11 mouse cellular contexts compared by ENCODE assay signal in the genomic region with DNA sequence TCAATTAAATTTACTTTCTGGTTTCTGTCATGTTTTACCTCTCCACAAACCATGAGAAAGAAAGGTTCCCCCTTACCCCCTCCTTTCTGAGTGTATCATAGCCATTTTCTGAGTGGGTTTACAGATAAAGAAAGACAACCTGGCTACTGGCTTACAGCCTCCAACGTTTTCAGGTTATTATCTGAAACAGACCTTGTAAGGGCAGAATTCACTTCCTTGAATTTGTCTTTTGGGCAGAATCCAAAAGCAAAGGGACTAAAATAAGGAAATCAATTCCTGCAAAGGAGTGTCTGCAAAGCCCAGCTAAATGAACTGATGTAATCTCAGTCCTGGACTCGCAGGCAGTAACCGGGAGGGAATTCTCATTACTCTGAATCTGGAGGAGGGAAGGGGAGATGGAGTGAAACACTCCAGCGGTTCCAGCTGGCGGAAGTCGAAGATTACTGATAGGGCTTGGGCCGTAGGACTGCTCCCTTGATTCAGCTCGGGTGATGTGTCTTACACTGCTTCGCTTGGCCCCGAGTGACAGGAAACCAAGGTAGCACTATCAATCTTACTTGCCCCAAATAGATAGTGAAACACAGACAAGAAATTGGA.
DNase-seq lines count a peak whose midpoint lies in the region; ATAC-seq and TF ChIP-seq lines count a peak whose summit lies in the region.
"Had no signal": no experiment of that assay in that cellular context is flagged by ENCODE, and none has a peak within 500 bp of the region (broad histone marks: within the 10 kb centered on the region; RNA-seq: fewer than 3 reads in every experiment).

No protein-coding gene starts in this region.

- no peak for TF ChIP-seq CTCF in stomach, postnatal 0 days (IDR thresholded peaks at IDR 0.05; ENCODE audit: low read depth)

- intact Hi-C loops in heart, postnatal 14 days (cut with DNase I): no loop called here

- no peaks in the 10 kb centered on the region for H3K4me1 ChIP-seq in hindbrain, embryonic 11.5 days (replicated peaks; ENCODE audit: control insufficient read depth, insufficient read depth, low read length)
- H3K4me1 ChIP-seq in hindbrain, embryonic 10.5 days (replicated peaks): no peaks in the 10 kb centered on the region
- no peaks in the 10 kb centered on the region for H3K4me1 ChIP-seq in stomach, embryonic 14.5 days (ENCODE audit: control insufficient read depth, insufficient read depth, low read length)
- H3K4me1 ChIP-seq in stomach, postnatal 0 days (replicated peaks; ENCODE audit: control insufficient read depth, insufficient read depth): no peaks in the 10 kb centered on the region
- H3K4me1 ChIP-seq in stomach, embryonic 15.5 days: no peaks in the 10 kb centered on the region
- H3K4me1 ChIP-seq in forebrain, embryonic 10.5 days: no peaks in the 10 kb centered on the region
- H3K4me1 ChIP-seq: megakaryocyte, embryonic 14.5 days had no signal

- no peak overlapping the region for H3K9ac ChIP-seq in hindbrain, embryonic 11.5 days (ENCODE audit: low read depth, low read length)
- no peak overlapping the region for H3K9ac ChIP-seq in stomach, embryonic 14.5 days (replicated peaks; ENCODE audit: low read depth, low read length)
- H3K9ac ChIP-seq in stomach, postnatal 0 days (ENCODE audit: low read length): no peak overlapping the region
- H3K9ac ChIP-seq in stomach, embryonic 15.5 days: no peak overlapping the region

- H3K4me3 ChIP-seq in hindbrain, embryonic 11.5 days (ENCODE audit: low read depth, low read length): no peak overlapping the region
- no peak overlapping the region for H3K4me3 ChIP-seq in hindbrain, embryonic 10.5 days
- H3K4me3 ChIP-seq in stomach, embryonic 14.5 days (ENCODE audit: low read depth, low read length): no peak overlapping the region
- H3K4me3 ChIP-seq in stomach, postnatal 0 days (ENCODE audit: low read depth, low read length): no peak overlapping the region
- no peak overlapping the region for H3K4me3 ChIP-seq in stomach, embryonic 15.5 days (replicated peaks)
- H3K4me3 ChIP-seq in forebrain, embryonic 10.5 days: no peak overlapping the region
- H3K4me3 ChIP-seq: megakaryocyte, embryonic 14.5 days had no signal

- TF ChIP-seq EP300 in stomach, postnatal 0 days (optimal IDR thresholded peaks at IDR 0.05): no peak

- H3K36me3 ChIP-seq in hindbrain, embryonic 11.5 days (ENCODE audit: control insufficient read depth, insufficient read depth, low read length): no peaks in the 10 kb centered on the region
- H3K36me3 ChIP-seq in hindbrain, embryonic 10.5 days: no peaks in the 10 kb centered on the region
- no peaks in the 10 kb centered on the region for H3K36me3 ChIP-seq in stomach, embryonic 14.5 days (ENCODE audit: control insufficient read depth, insufficient read depth, low read length)
- H3K36me3 ChIP-seq in stomach, postnatal 0 days (ENCODE audit: control insufficient read depth, insufficient read depth, low read length): no peaks in the 10 kb centered on the region
- no peaks in the 10 kb centered on the region for H3K36me3 ChIP-seq in stomach, embryonic 15.5 days
- H3K36me3 ChIP-seq in forebrain, embryonic 10.5 days (replicated peaks): no peaks in the 10 kb centered on the region

- H3K4me2 ChIP-seq in hindbrain, embryonic 11.5 days (replicated peaks; ENCODE audit: low read depth, low read length): no peak overlapping the region
- H3K4me2 ChIP-seq in stomach, embryonic 14.5 days (replicated peaks; ENCODE audit: low read depth, low read length): no peak overlapping the region
- no peak overlapping the region for H3K4me2 ChIP-seq in stomach, postnatal 0 days (replicated peaks; ENCODE audit: low read depth)
- no peak overlapping the region for H3K4me2 ChIP-seq in stomach, embryonic 15.5 days

- no peaks in the 10 kb centered on the region for H3K9me3 ChIP-seq in hindbrain, embryonic 11.5 days (ENCODE audit: control insufficient read depth, low read length)
- no peaks in the 10 kb centered on the region for H3K9me3 ChIP-seq in hindbrain, embryonic 10.5 days
- H3K9me3 ChIP-seq in stomach, embryonic 14.5 days (ENCODE audit: control insufficient read depth, low read depth, low read length): no peaks in the 10 kb centered on the region
- no peaks in the 10 kb centered on the region for H3K9me3 ChIP-seq in stomach, postnatal 0 days (ENCODE audit: control insufficient read depth, low read length)
- no peaks in the 10 kb centered on the region for H3K9me3 ChIP-seq in stomach, embryonic 15.5 days
- no peaks in the 10 kb centered on the region for H3K9me3 ChIP-seq in forebrain, embryonic 10.5 days
- H3K9me3 ChIP-seq: megakaryocyte, embryonic 14.5 days had no signal

- ATAC-seq in hindbrain, embryonic 11.5 days (ENCODE audit: low FRiP score): 0 out of 2 replicates have a peak, but pooled peaks have one; percentile 47
- peak; percentile 58; the same call in 1 of the 2 replicates for ATAC-seq in stomach, embryonic 14.5 days (ENCODE audit: insufficient number of reproducible peaks, insufficient read depth, low FRiP score, low read depth)
- no peak for ATAC-seq in stomach, postnatal 0 days (ENCODE audit: low FRiP score, low TSS enrichment)
- peak; percentile 50 for ATAC-seq in stomach, embryonic 15.5 days (ENCODE audit: insufficient read depth, low FRiP score, low read depth)

- 70% methylated on average over 10 of the region's 10 CpGs for WGBS in hindbrain, embryonic 11.5 days
- 83% methylated on average over 10 of the region's 10 CpGs for WGBS in hindbrain, embryonic 10.5 days
- WGBS in stomach, embryonic 14.5 days: 37% methylated on average over 10 of the region's 10 CpGs
- whole genome bisulfite sequencing in stomach, postnatal 0 days: 36% methylated on average over 10 of the region's 10 CpGs
- WGBS in stomach, embryonic 15.5 days: 42% methylated on average over 10 of the region's 10 CpGs
- 82% methylated on average over 10 of the region's 10 CpGs for WGBS in forebrain, embryonic 10.5 days

- no peaks in the 10 kb centered on the region for H3K27me3 ChIP-seq in hindbrain, embryonic 11.5 days (ENCODE audit: control insufficient read depth, insufficient read depth, low read length)
- H3K27me3 ChIP-seq in hindbrain, embryonic 10.5 days (ENCODE audit: insufficient read depth, poor library complexity, severe bottlenecking): no peaks in the 10 kb centered on the region
- no peaks in the 10 kb centered on the region for H3K27me3 ChIP-seq in stomach, embryonic 14.5 days (ENCODE audit: control insufficient read depth, insufficient read depth, low read length)
- H3K27me3 ChIP-seq in stomach, postnatal 0 days (ENCODE audit: control insufficient read depth, insufficient read depth, low read length): no peaks in the 10 kb centered on the region
- no peaks in the 10 kb centered on the region for H3K27me3 ChIP-seq in stomach, embryonic 15.5 days (replicated peaks)
- H3K27me3 ChIP-seq in forebrain, embryonic 10.5 days (ENCODE audit: poor library complexity, severe bottlenecking): no peaks in the 10 kb centered on the region
- H3K27me3 ChIP-seq: megakaryocyte, embryonic 14.5 days had no signal

- DNase-seq in hindbrain, embryonic 11.5 days (ENCODE audit: low spot score): no peak
- no peak for DNase-seq in hindbrain, embryonic 10.5 days (ENCODE audit: low spot score)
- no peak for DNase-seq in stomach, postnatal 0 days (ENCODE audit: low spot score)
- DNase-seq in heart, postnatal 14 days: peak; percentile 21 to 49
- no peak for DNase-seq in forebrain, embryonic 10.5 days (ENCODE audit: extremely low spot score, low spot score)
- no peak for DNase-seq in thymus, postnatal 0 days (ENCODE audit: low spot score)
- DNase-seq: left cerebral cortex, postnatal 4 days; right cerebral cortex, adult 18-20 months had no signal

- H3K27ac ChIP-seq in hindbrain, embryonic 11.5 days (ENCODE audit: low read depth, low read length): no peak overlapping the region
- no peak overlapping the region for H3K27ac ChIP-seq in hindbrain, embryonic 10.5 days
- peak overlapping the region; percentile 6; the same call in 1 of the 2 replicates for H3K27ac ChIP-seq in stomach, embryonic 14.5 days (ENCODE audit: low read length)
- no peak overlapping the region for H3K27ac ChIP-seq in stomach, postnatal 0 days (replicated peaks)
- no peak overlapping the region for H3K27ac ChIP-seq in stomach, embryonic 15.5 days
- no peak overlapping the region for H3K27ac ChIP-seq in forebrain, embryonic 10.5 days

Comparison
In these comparisons a context has a peak if more than half of its experiments do, and no peak if none do; other contexts are left out.
1. DNase-seq: peak in heart, postnatal 14 days (2 of 2); none in hindbrain, embryonic 11.5 days (single experiment), hindbrain, embryonic 10.5 days (single experiment), stomach, postnatal 0 days (single experiment), forebrain, embryonic 10.5 days (single experiment) and thymus, postnatal 0 days (single experiment).